Mouse (Mus musculus): ENCODE measurements at regions not wholly inside any gene's neighbourhood (a gene's known extent, or its start where the extent isn't known, plus 50 kb on each side); places are given as distances from the start of the nearest gene placed in this dataset.

GRCm38 (mm10) chr19:56091581-56091980, 195.4 kb upstream of the Habp2 start:
- no peak for DNase-seq (ENCODE audit: extremely low spot score in 1 of 2, low spot score in 2 of 2)
- intact Hi-C loops (cut with DNase I), result no loop called here

- intact Hi-C loops (cut with DNase I), result no loop called here
- DNase-seq (ENCODE audit: extremely low spot score in 1 of 2, low spot score in 2 of 2), result no peak
These were observed 191.1 kb upstream of the Habp2 start for GRCm38 (mm10) chr19:56095873-56096272.

GRCm38 (mm10) chr19:56099725-56100124, 187.2 kb upstream of the Habp2 start:
- intact Hi-C loops (cut with DNase I), result no loop called here
- DNase-seq (ENCODE audit: extremely low spot score in 1 of 2, low spot score in 2 of 2), result no peak

GRCm38 (mm10) chr19:56100131-56100872, 186.6 kb upstream of the Habp2 start:
- DNase-seq (ENCODE audit: extremely low spot score in 1 of 2, low spot score in 2 of 2), result no peak
- intact Hi-C loops (cut with DNase I), result no loop called here

GRCm38 (mm10) chr19:56102454-56103080, 184.4 kb upstream of the Habp2 start:
- intact Hi-C loops (cut with DNase I), result no loop called here
- DNase-seq (ENCODE audit: extremely low spot score in 1 of 2, low spot score in 2 of 2), result no peak

GRCm38 (mm10) chr19:56105073-56105451, 181.9 kb upstream of the Habp2 start:
- intact Hi-C loops (cut with DNase I), result no loop called here
- DNase-seq (ENCODE audit: extremely low spot score in 1 of 2, low spot score in 2 of 2), result no peak

- no peak for DNase-seq (ENCODE audit: extremely low spot score in 1 of 2, low spot score in 2 of 2)
These were observed 181.4 kb upstream of the Habp2 start for GRCm38 (mm10) chr19:56105452-56106091.

GRCm38 (mm10) chr19:56108796-56109195, 178.1 kb upstream of the Habp2 start:
- DNase-seq (ENCODE audit: extremely low spot score in 1 of 2, low spot score in 2 of 2), result no peak
- intact Hi-C loops (cut with DNase I), result no loop called here

More at GRCm38 (mm10) chr19:56105452-56106091, 181.4 kb upstream of the Habp2 start:
- intact Hi-C loops (cut with DNase I), result no loop called here

GRCm38 (mm10) chr19:56115552-56116284, 171.2 kb upstream of the Habp2 start:
- no peak for DNase-seq (ENCODE audit: extremely low spot score in 1 of 2, low spot score in 2 of 2)
- intact Hi-C loops (cut with DNase I), result no loop called here

GRCm38 (mm10) chr19:56116285-56116680, 170.7 kb upstream of the Habp2 start:
- DNase-seq (ENCODE audit: extremely low spot score in 1 of 2, low spot score in 2 of 2), result no peak
- intact Hi-C loops (cut with DNase I), result no loop called here

GRCm38 (mm10) chr19:56120723-56121122, 166.2 kb upstream of the Habp2 start:
- DNase-seq (ENCODE audit: extremely low spot score in 1 of 2, low spot score in 2 of 2), result no peak
- intact Hi-C loops (cut with DNase I), result no loop called here

- no peak for DNase-seq (ENCODE audit: extremely low spot score in 1 of 2, low spot score in 2 of 2)
- intact Hi-C loops (cut with DNase I), result no loop called here
These were observed 164.8 kb upstream of the Habp2 start for GRCm38 (mm10) chr19:56122186-56122585.

GRCm38 (mm10) chr19:56131556-56131955, 155.4 kb upstream of the Habp2 start:
- intact Hi-C loops (cut with DNase I), result loop anchor here (5.0 to 10.0 kb wide), 4 partner anchors 237 to 794 kb away; partner anchors contain the start of gene Tcf7l2
- no peak for DNase-seq (ENCODE audit: extremely low spot score in 1 of 2, low spot score in 2 of 2)

- no peak for DNase-seq (ENCODE audit: extremely low spot score in 1 of 2, low spot score in 2 of 2)
- intact Hi-C loops (cut with DNase I), result loop anchor here (5.0 to 10.0 kb wide), 4 partner anchors 238 to 796 kb away; partner anchors contain the start of gene Tcf7l2
These were observed 153.9 kb upstream of the Habp2 start for GRCm38 (mm10) chr19:56132911-56133562.

- DNase-seq (ENCODE audit: extremely low spot score in 1 of 2, low spot score in 2 of 2), result no peak
- intact Hi-C loops (cut with DNase I), result loop anchor here (5.0 to 10.0 kb wide), 4 partner anchors 239 to 796 kb away; partner anchors contain the start of gene Tcf7l2
These were observed 153.4 kb upstream of the Habp2 start for GRCm38 (mm10) chr19:56133565-56133964.

GRCm38 (mm10) chr19:56134081-56134818, 152.7 kb upstream of the Habp2 start:
- intact Hi-C loops (cut with DNase I), result loop anchor here (5.0 to 10.0 kb wide), 4 partner anchors 239 to 797 kb away; partner anchors contain the start of gene Tcf7l2
- DNase-seq (ENCODE audit: extremely low spot score in 1 of 2, low spot score in 2 of 2), result peak; percentile 64 to 84

GRCm38 (mm10) chr19:56135306-56135928, 151.5 kb upstream of the Habp2 start:
- DNase-seq (ENCODE audit: extremely low spot score in 1 of 2, low spot score in 2 of 2), result no peak
- intact Hi-C loops (cut with DNase I), result loop anchor here (10.0 kb wide), 1 partner anchor 241 kb away; no protein-coding TSS in a partner anchor

All from left cerebral cortex, postnatal 10 days (tissue).